Mouse (Mus musculus) CH12.LX (cell line): ENCODE measurements at regions not wholly inside any gene's neighbourhood (a gene's known extent, or its start where the extent isn't known, plus 50 kb on each side); places are given as distances from the start of the nearest gene placed in this dataset.

ENCODE experiments used
- KAT2A ChIP-seq: IDR thresholded peaks from 2 replicates; pipeline ENCODE4 v1.6.1; 2012; ENCODE audit warnings: low read length, improper control_type of control experiment, inconsistent platforms; ENCODE audit not compliant: insufficient replicate concordance
- UBTF ChIP-seq: IDR thresholded peaks from 2 replicates; pipeline ENCODE4 v1.6.1; 2012; ENCODE audit warnings: low read depth, mild to moderate bottlenecking, inconsistent platforms, low read length, improper control_type of control experiment, moderate library complexity
- ZNF384 ChIP-seq: IDR thresholded peaks from 2 replicates; pipeline ENCODE4 v1.6.1; 2012; ENCODE audit warnings: low read depth, low read length, improper control_type of control experiment, inconsistent platforms

DNA sequence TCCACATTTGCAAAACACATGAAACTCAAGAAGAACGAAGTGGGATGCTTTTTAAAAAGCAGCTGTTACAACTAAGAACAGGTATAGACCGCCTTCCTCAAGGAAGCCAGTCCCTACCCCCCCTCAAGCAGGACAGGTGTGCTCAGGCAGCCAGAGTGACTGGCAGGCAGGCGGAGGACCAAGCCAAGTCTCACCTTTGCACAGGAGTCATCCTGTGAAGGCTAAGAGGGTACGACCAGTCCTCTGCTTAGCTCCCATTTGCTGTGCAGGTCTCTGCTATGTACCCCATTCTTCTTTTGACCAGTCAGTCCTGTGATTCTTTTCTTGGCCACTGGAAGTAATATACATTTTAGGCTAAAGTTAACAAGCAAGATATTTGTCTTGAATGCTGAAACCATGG, 467.9 kb downstream of the Plcl1 start:
- no peak for TF ChIP-seq UBTF
- no peak for TF ChIP-seq ZNF384
- TF ChIP-seq KAT2A, result no peak
